Mouse (Mus musculus) liver, embryonic 16.5 days (tissue): Measurements from ENCODE around the gene Tmem247. TPM values are rescaled to one million over a fixed set of nuclear protein-coding genes. Genes with fewer than 3 reads are reported as not detected.

Experiments used
- ATAC-seq: fragments of 200-750 bp; cut with Nextera tagmentation; 2 replicates; pipeline ENCODE4 v1.8.0; 2017; ENCODE audit warnings: low read depth, mild to moderate bottlenecking, moderate number of reproducible peaks, moderate library complexity
- H3K27ac ChIP-seq: fragments of 300-500 bp; sonication (generic); 2 replicates; pipeline ENCODE4 v1.5.1; 2014; ENCODE audit warnings: mild to moderate bottlenecking, low read length
- H3K27me3 ChIP-seq: fragments of 300-500 bp; sonication (generic); 2 replicates; pipeline ENCODE4 v1.6.1; 2014; ENCODE audit warnings: low read depth, low read length, mixed read lengths; ENCODE audit not compliant: control insufficient read depth, insufficient read depth
- H3K36me3 ChIP-seq: fragments of 300-500 bp; sonication (generic); 2 replicates; pipeline ENCODE4 v1.6.1; 2014; ENCODE audit warnings: mild to moderate bottlenecking; ENCODE audit not compliant: control insufficient read depth, insufficient read depth
- H3K4me1 ChIP-seq: fragments of 300-500 bp; sonication (generic); 2 replicates; pipeline ENCODE4 v1.6.1; 2014; ENCODE audit warnings: low read depth, low read length, mixed read lengths; ENCODE audit not compliant: control insufficient read depth
- H3K4me2 ChIP-seq: fragments of 300-500 bp; sonication (generic); 2 replicates; pipeline ENCODE4 v1.6.1; 2014; ENCODE audit warnings: low read depth, low read length, mixed read lengths
- H3K4me3 ChIP-seq: fragments of 300-500 bp; sonication (generic); 2 replicates; pipeline ENCODE4 v1.5.1; 2014; ENCODE audit warnings: low read depth, mild to moderate bottlenecking, low read length
- H3K9ac ChIP-seq: fragments of 300-500 bp; sonication (generic); 2 replicates; pipeline ENCODE4 v1.6.1; 2014; ENCODE audit warnings: low read depth, low read length
- H3K9me3 ChIP-seq: fragments of 300-500 bp; sonication (generic); replicated peaks from 2 replicates; pipeline ENCODE4 v1.6.1; 2016; ENCODE audit warnings: low read length; ENCODE audit not compliant: control insufficient read depth
- WGBS: fragments of 180-500 bp; shearing (Covaris S2); extraction: QIAGEN DNeasy Blood & Tissue Kit; methylation state at CpG from one replicate; pipeline ENCODE4 v1.1.7; 2014; ENCODE audit not compliant: insufficient replicate concordance; 5-methylcytosine and 5-hydroxymethylcytosine counted together
- polyA plus RNA-seq: library from polyadenylated mRNA; unstranded; fragments of >200 nt; fragmentation: Nextera tagmentation; extraction: Ambion mirVana; gene quantifications from 2 replicates; pipeline ENCODE4 v1.2.1, GENCODE M21; 2015

The Tmem247 gene
- polyA plus RNA-seq, 1 experiment from 2014 or later = not detected

- Histone ChIP-seq H3K4me3 (no peak overlapping the region), H3K9me3 (no peaks in the 10 kb centered on the region), H3K4me1 (peaks cover 2% of the 10 kb centered on the region), H3K27ac (no peak overlapping the region), H3K9ac (no peak overlapping the region), H3K4me2 (no peak overlapping the region), H3K36me3 (no peaks in the 10 kb centered on the region), H3K27me3 (no peaks in the 10 kb centered on the region)
- WGBS = 63% methylated on average over 8 of the region's 8 CpGs
- ATAC-seq = no peak
Observed at GRCm38 (mm10) chr17:86908316-86908715, 8.8 kb upstream of the Tmem247 start.

DNA sequence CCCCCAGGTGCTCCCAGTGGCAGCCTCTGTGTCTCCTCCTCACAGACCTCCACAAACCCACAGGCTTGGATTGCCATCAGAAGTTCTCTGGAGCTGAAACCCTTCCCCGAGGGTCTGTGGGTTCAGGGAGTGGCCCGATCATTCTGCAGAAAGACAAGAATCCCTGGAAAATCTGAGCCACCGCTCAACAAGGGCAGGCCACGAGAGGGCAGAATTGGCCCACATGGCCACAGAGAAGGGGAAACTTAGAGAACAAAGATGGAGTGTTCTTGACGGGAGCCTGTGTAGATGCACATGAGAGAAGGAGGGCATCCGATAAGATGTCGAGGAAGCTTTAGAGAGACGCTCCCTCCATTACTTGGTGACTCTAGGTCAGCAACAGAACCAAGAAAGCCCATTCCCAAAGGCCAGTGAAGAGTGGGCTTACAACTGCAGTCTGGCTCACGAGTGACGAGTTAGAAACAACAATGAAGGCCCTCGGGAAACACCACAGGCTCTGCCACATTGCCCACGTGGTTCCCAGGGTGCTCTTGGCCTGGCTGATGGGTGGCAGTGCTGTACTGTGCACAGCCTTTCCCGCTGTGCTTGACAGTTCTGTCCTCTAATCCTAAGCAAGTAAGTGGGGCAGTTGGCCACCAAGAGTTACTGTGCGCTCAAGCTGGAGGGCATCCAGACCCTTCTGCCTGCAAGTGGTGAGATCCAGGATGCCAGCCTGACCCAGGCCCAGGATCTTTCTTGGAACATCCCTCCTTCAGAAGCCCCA, 7.2 kb upstream of the Tmem247 start:
- no peaks in the 10 kb centered on the region for H3K27me3 ChIP-seq
- WGBS = 55% methylated on average over 14 of the region's 14 CpGs
- H3K4me3 ChIP-seq = no peak overlapping the region
- no peak overlapping the region for H3K4me2 ChIP-seq
- no peaks in the 10 kb centered on the region for H3K36me3 ChIP-seq
- no peaks in the 10 kb centered on the region; the same call in none of the 2 replicates for H3K4me1 ChIP-seq
- H3K27ac ChIP-seq = no peak overlapping the region
- H3K9ac ChIP-seq = no peak overlapping the region
- no peak for ATAC-seq
- H3K9me3 ChIP-seq = no peaks in the 10 kb centered on the region

GRCm38 (mm10) chr17:86911261-86911660, 5.9 kb upstream of the Tmem247 start:
- Histone ChIP-seq H3K27ac (no peak overlapping the region), H3K36me3 (no peaks in the 10 kb centered on the region), H3K9ac (no peak overlapping the region), H3K4me2 (no peak overlapping the region), H3K4me3 (no peak overlapping the region), H3K9me3 (no peaks in the 10 kb centered on the region), H3K4me1 (no peaks in the 10 kb centered on the region; the same call in none of the 2 replicates), H3K27me3 (no peaks in the 10 kb centered on the region)
- ATAC-seq = no peak
- 37% methylated on average over 5 of the region's 5 CpGs for WGBS

GRCm38 (mm10) chr17:86913003-86913607, 4.0 kb upstream of the Tmem247 start:
- Histone ChIP-seq H3K9ac (no peak overlapping the region), H3K4me2 (no peak overlapping the region), H3K36me3 (no peaks in the 10 kb centered on the region), H3K4me1 (no peaks in the 10 kb centered on the region; the same call in none of the 2 replicates), H3K4me3 (no peak overlapping the region), H3K27ac (no peak overlapping the region), H3K27me3 (no peaks in the 10 kb centered on the region), H3K9me3 (no peaks in the 10 kb centered on the region)
- no peak for ATAC-seq
- 56% methylated on average over 7 of the region's 7 CpGs for WGBS

GRCm38 (mm10) chr17:86915540-86915939, 1.6 kb upstream of the Tmem247 start:
- no peaks in the 10 kb centered on the region; the same call in none of the 2 replicates for H3K4me1 ChIP-seq
- WGBS = 60% methylated on average over 4 of the region's 4 CpGs
- no peaks in the 10 kb centered on the region for H3K36me3 ChIP-seq
- ATAC-seq = no peak
- H3K27me3 ChIP-seq = no peaks in the 10 kb centered on the region
- H3K4me2 ChIP-seq = no peak overlapping the region
- no peak overlapping the region for H3K4me3 ChIP-seq
- no peak overlapping the region for H3K9ac ChIP-seq
- no peak overlapping the region for H3K27ac ChIP-seq
- no peaks in the 10 kb centered on the region for H3K9me3 ChIP-seq

DNA sequence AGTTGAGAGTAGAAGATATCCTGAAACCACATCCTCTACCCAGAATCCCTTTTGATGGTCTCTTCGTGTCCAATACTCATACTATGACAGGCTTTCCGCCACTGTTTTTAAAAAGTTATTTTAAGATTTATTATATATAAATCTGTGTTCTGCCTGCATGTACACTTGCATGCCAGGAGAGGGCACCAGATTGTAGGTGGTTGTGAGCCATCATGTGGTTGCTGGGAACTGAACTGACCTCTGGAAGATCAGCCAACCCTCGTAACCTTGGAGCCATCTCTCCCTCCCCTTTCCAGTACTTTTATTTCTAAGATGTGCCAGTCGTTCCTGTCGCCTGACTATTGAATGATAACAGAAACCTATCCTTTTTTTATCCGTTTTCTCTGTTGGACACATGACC, 1.6 kb downstream of the Tmem247 start:
- no peak for ATAC-seq
- Histone ChIP-seq H3K4me2 (no peak overlapping the region), H3K4me1 (no peaks in the 10 kb centered on the region), H3K36me3 (no peaks in the 10 kb centered on the region), H3K9ac (no peak overlapping the region), H3K9me3 (no peaks in the 10 kb centered on the region), H3K27ac (no peak overlapping the region), H3K4me3 (no peak overlapping the region), H3K27me3 (no peaks in the 10 kb centered on the region)
- 38% methylated on average over 6 of the region's 6 CpGs for WGBS

DNA sequence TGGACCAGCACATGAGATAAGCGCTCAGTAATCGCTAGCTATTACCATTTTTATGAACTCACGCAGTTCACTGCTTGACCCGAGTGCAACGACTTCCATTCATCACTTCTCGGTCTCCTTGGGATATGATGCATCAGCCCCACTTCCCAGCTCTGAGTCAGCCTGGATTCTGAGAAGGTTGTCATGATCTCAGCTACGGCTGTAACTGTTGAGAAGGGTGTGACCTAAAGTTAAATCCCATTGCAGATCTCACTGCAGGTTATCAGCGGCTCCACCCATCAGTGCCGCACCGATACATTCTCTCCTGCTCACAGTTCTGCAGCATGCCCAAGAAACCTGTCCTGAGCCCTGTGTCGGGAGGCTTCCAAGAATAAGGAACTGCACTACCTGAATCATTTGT, 2.6 kb downstream of the Tmem247 start:
- Histone ChIP-seq H3K9me3 (no peaks in the 10 kb centered on the region), H3K36me3 (no peaks in the 10 kb centered on the region), H3K4me3 (no peak overlapping the region), H3K4me1 (no peaks in the 10 kb centered on the region), H3K9ac (no peak overlapping the region), H3K4me2 (no peak overlapping the region), H3K27ac (no peak overlapping the region), H3K27me3 (no peaks in the 10 kb centered on the region)
- WGBS = 66% methylated on average over 11 of the region's 11 CpGs
- no peak for ATAC-seq

- 66% methylated on average over 3 of the region's 3 CpGs for WGBS
- no peak overlapping the region for H3K27ac ChIP-seq
Observed at GRCm38 (mm10) chr17:86924679-86925078, 7.5 kb downstream of the Tmem247 start.

DNA sequence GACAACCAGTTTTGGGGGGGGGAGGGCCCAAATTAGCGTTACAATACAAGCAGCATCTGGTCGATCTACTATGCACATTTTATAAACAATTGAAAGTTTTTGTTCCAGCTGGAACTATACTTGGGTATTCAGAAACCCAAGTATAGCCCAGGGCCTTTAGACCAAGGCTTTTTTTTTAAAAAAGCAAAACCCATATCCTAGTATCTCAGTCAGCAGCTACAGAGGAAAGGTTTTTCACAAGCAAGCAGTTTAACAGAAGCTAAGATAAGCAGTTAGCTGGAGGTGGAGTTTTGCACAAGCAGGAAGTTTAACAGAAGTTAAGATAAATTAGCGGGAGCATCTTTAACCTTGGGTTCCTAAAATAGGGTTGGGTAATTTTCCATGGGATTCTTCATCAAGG, 9.7 kb downstream of the Tmem247 start:
- Histone ChIP-seq H3K36me3 (no peaks in the 10 kb centered on the region), H3K27me3 (no peaks in the 10 kb centered on the region), H3K9me3 (no peaks in the 10 kb centered on the region), H3K4me2 (no peak overlapping the region), H3K27ac (no peak overlapping the region), H3K4me3 (no peak overlapping the region), H3K9ac (no peak overlapping the region), H3K4me1 (no peaks in the 10 kb centered on the region)
- 58% methylated on average over 3 of the region's 3 CpGs for WGBS
- no peak for ATAC-seq

More at GRCm38 (mm10) chr17:86924679-86925078, 7.5 kb downstream of the Tmem247 start:
- Histone ChIP-seq H3K36me3 (no peaks in the 10 kb centered on the region), H3K4me1 (no peaks in the 10 kb centered on the region), H3K27me3 (no peaks in the 10 kb centered on the region), H3K9ac (no peak overlapping the region), H3K4me2 (no peak overlapping the region), H3K4me3 (no peak overlapping the region), H3K9me3 (no peaks in the 10 kb centered on the region)
- ATAC-seq = no peak
